Mouse (Mus musculus): ENCODE data around the gene Thg1l.

GRCm38 (mm10) chr11:45992087-45992486 lies 36.8 kb upstream of the Thg1l start:
- TF ChIP-seq POLR2A (IDR thresholded peaks at IDR 0.05; ENCODE audit: borderline replicate concordance, extremely low read depth, low read depth, low read length) (no peak), CTCF (IDR thresholded peaks at IDR 0.05; ENCODE audit: insufficient read depth, low read length) (no peak)

Measured in lung, adult 2 months (tissue).